Mouse (Mus musculus) heart, postnatal 10 days (tissue): ENCODE measurements around the gene Inpp4a. TPM values are rescaled to one million over a fixed set of nuclear protein-coding genes. Genes with fewer than 3 reads are reported as not detected.

Experiments
- total RNA-seq, 2 experiments: library from RNA; stranded (reverse); gene quantifications; 2 replicates each; pipeline ENCODE4 v1.2.3; 2021

Gene Inpp4a
- total RNA-seq, 2 experiments from 2014 or later, result 17.3 to 18.6 TPM

Other genes with a start within 250 kb of the Inpp4a start
- under 1 TPM in 1 of 2 experiments, not detected in 1; 0.22 TPM for gene Cnga3, start 85.4 kb upstream of the Inpp4a start, total RNA-seq
- gene Coa5, start 130.2 kb downstream of the Inpp4a start, total RNA-seq, result 10 to 100 TPM; 87.8 to 94.6 TPM
- 10 to 100 TPM; 38.5 to 40.5 TPM for gene Unc50, start 130.3 kb downstream of the Inpp4a start, total RNA-seq
- 10 to 100 TPM; 17.3 to 18.0 TPM for gene Mgat4a, start 241.2 kb downstream of the Inpp4a start, total RNA-seq